Mouse (Mus musculus): ENCODE results near the gene Col13a1.

- TF ChIP-seq CTCF (IDR thresholded peaks at IDR 0.05; ENCODE audit: insufficient read depth, low read depth, low read length) (no peak), POLR2A (IDR thresholded peaks at IDR 0.05; ENCODE audit: insufficient read depth, low read depth, low read length) (no peak)
Measured at GRCm38 (mm10) chr10:61834288-61834687, 144.6 kb downstream of the Col13a1 start.
